Mouse (Mus musculus) myocyte (in vitro differentiated cells): ENCODE data around the gene Nr1d1. TPM values are rescaled to one million over a fixed set of nuclear protein-coding genes. Genes with fewer than 3 reads are reported as not detected.

Experiments
- H3K27me3 ChIP-seq: one replicate; pipeline ENCODE4 v1.6.1; 2011; ENCODE audit not compliant: control insufficient read depth, insufficient read depth, insufficient read length
- H3K36me3 ChIP-seq: one replicate; pipeline ENCODE4 v1.6.1; 2011; ENCODE audit not compliant: control insufficient read depth, insufficient read depth
- H3K4me2 ChIP-seq: one replicate; pipeline ENCODE4 v1.6.1; 2011; ENCODE audit warnings: low read depth, control low read depth
- H3K4me3 ChIP-seq: one replicate; pipeline ENCODE4 v1.5.1; 2011; ENCODE audit warnings: mild to moderate bottlenecking, control low read depth, moderate library complexity
- H3K79me2 ChIP-seq: one replicate; pipeline ENCODE4 v1.6.1; 2011; ENCODE audit not compliant: control insufficient read depth, insufficient read depth
- H3ac ChIP-seq: one replicate; pipeline ENCODE4 v1.6.1; 2011; ENCODE audit not compliant: control insufficient read depth, insufficient read length
- CEBPB ChIP-seq: IDR thresholded peaks from 2 replicates; pipeline ENCODE4 v1.6.1; 2011; ENCODE audit warnings: mild to moderate bottlenecking, moderate library complexity; ENCODE audit not compliant: poor library complexity, insufficient read depth, severe bottlenecking
- E2F4 ChIP-seq: IDR thresholded peaks from one replicate; pipeline ENCODE4 v1.6.1; 2011; ENCODE audit warnings: mild to moderate bottlenecking, control low read depth, moderate library complexity; ENCODE audit not compliant: insufficient read depth
- MAX ChIP-seq: IDR thresholded peaks from one replicate; pipeline ENCODE4 v1.6.1; 2011; ENCODE audit warnings: low read depth, mild to moderate bottlenecking, control low read depth
- MYOD1 ChIP-seq, 3 experiments: IDR thresholded peaks; one replicate each; pipeline ENCODE4 v1.6.1; 2011; ENCODE audit warnings: control low read depth in 2 of 3, low read depth in 2 of 3, mild to moderate bottlenecking in 2 of 3, moderate library complexity in 1 of 3; ENCODE audit not compliant: insufficient read length in 2 of 3, control insufficient read depth in 1 of 3
- MYOG ChIP-seq, 3 experiments: IDR thresholded peaks; one replicate each; pipeline ENCODE4 v1.6.1; 2011; ENCODE audit warnings: control low read depth in 2 of 3, low read depth in 2 of 3, mild to moderate bottlenecking in 2 of 3; ENCODE audit not compliant: insufficient read length in 2 of 3, control insufficient read depth in 1 of 3, insufficient read depth in 1 of 3
- POLR2A ChIP-seq: IDR thresholded peaks from one replicate; pipeline ENCODE4 v1.6.1; 2011; ENCODE audit warnings: low read depth, mild to moderate bottlenecking, control low read depth, moderate library complexity; ENCODE audit not compliant: insufficient read length
- POLR2AphosphoS2 ChIP-seq: IDR thresholded peaks from one replicate; pipeline ENCODE4 v1.6.1; 2011; ENCODE audit warnings: low read depth, control low read depth; ENCODE audit not compliant: insufficient read length
- REST ChIP-seq: IDR thresholded peaks from one replicate; pipeline ENCODE4 v1.6.1; 2011; ENCODE audit warnings: mild to moderate bottlenecking, control low read depth, moderate library complexity; ENCODE audit not compliant: insufficient read depth, insufficient read length
- SRF ChIP-seq: IDR thresholded peaks from one replicate; pipeline ENCODE4 v1.6.1; 2011; ENCODE audit warnings: low read depth; ENCODE audit not compliant: control insufficient read depth, insufficient read length
- TCF12 ChIP-seq: IDR thresholded peaks from one replicate; pipeline ENCODE4 v1.6.1; 2011; ENCODE audit warnings: mild to moderate bottlenecking, control low read depth; ENCODE audit not compliant: poor library complexity, insufficient read depth, severe bottlenecking
- TCF3 ChIP-seq: IDR thresholded peaks from one replicate; pipeline ENCODE4 v1.6.1; 2011; ENCODE audit warnings: low read depth, control low read depth; ENCODE audit not compliant: insufficient read length
- USF1 ChIP-seq: IDR thresholded peaks from one replicate; pipeline ENCODE4 v1.6.1; 2011; ENCODE audit warnings: low read depth, mild to moderate bottlenecking, control low read depth, moderate library complexity
- polyA plus RNA-seq: library from polyadenylated mRNA; unstranded; fragments of >200 nt; fragmentation: generic; extraction: Trizol; gene quantifications from one replicate; pipeline ENCODE4 v1.2.1, GENCODE M21; 2012; ENCODE audit warnings: missing spikeins

The Nr1d1 gene
- polyA plus RNA-seq, 1 experiment, result 49.1 TPM

- peak overlapping the region; percentile 100 for H3K4me2 ChIP-seq
- TF ChIP-seq TCF3 (no peak), POLR2A (peak; percentile 52), CEBPB (no peak), MYOD1 (IDR thresholded peaks at IDR 0.05; ENCODE audit: control insufficient read depth in 1 of 3, insufficient read length in 2 of 3, low read depth in 2 of 3) (peak in 1 of 3 experiments; percentile 10), SRF (no peak), USF1 (no peak), TCF12 (no peak), REST (no peak)
- H3ac ChIP-seq, result peak overlapping the region; percentile 79
- H3K27me3 ChIP-seq, result no peaks in the 10 kb centered on the region
- no peaks in the 10 kb centered on the region for H3K36me3 ChIP-seq
- peak overlapping the region; percentile 66 for H3K4me3 ChIP-seq
- H3K79me2 ChIP-seq, result peaks cover 7% of the 10 kb centered on the region
These were observed 33.3 kb downstream of the Nr1d1 start for GRCm38 (mm10) chr11:98741622-98742396.

GRCm38 (mm10) chr11:98741051-98741620 lies 34.0 kb downstream of the Nr1d1 start:
- no peak for TF ChIP-seq MAX
- TF ChIP-seq SRF, result no peak
- no peak for TF ChIP-seq E2F4
- TF ChIP-seq MYOG (IDR thresholded peaks at IDR 0.05; ENCODE audit: control insufficient read depth in 1 of 3, insufficient read depth in 1 of 3, insufficient read length in 2 of 3, low read depth in 2 of 3), result no peak
- TF ChIP-seq USF1, result no peak
- no peak for TF ChIP-seq MYOD1 (IDR thresholded peaks at IDR 0.05; ENCODE audit: control insufficient read depth in 1 of 3, insufficient read length in 2 of 3, low read depth in 2 of 3)
- no peak for TF ChIP-seq POLR2AphosphoS2
- no peak for TF ChIP-seq POLR2A
- TF ChIP-seq REST, result no peak
- no peak for TF ChIP-seq CEBPB
- TF ChIP-seq TCF12, result no peak
- no peak for TF ChIP-seq TCF3
- Histone ChIP-seq H3ac (peak overlapping the region; percentile 79), H3K79me2 (peaks cover 7% of the 10 kb centered on the region), H3K27me3 (no peaks in the 10 kb centered on the region), H3K4me3 (peak overlapping the region; percentile 66), H3K36me3 (no peaks in the 10 kb centered on the region), H3K4me2 (peak overlapping the region; percentile 100)

DNA sequence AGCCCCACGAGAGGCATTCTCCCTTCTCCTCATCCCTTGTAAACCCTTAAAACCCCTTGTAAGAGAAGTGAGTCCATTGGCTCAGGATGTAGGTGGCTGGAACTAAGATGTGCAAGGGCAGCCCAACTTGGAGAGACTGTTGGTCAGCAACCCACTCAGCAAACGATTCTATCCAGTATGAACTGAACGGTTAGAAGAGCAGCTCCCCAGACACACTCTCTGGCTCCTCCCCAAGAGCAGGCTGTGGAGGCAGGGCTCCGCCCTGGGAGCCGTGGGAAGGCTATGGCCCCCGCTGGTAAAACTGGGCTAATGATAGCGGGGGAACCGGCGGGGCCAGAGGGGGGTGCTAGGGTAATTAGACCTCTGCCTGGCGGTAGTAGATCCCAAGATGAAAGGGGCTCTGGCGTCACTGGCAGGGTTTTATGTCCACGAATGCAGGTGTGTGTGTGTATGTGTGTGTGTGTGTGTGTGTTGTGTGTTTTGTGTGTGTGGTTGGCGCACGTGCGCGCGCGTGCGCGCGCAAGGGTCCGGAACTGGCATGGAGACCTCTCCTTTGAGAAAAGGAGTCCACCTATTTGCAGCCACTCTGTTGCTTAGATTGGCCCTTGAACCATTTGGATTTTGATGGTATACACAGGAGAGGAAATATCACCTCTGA lies 34.6 kb downstream of the Nr1d1 start, which contains the start of gene Thra:
Gene Thra (plus strand): TSS at position 246 of the 658 bp plus-strand sequence.
- peak within 1 kb of the TSS; percentile 79 for H3ac ChIP-seq
- H3K27me3 ChIP-seq, result no peaks in the 10 kb centered on the region
- peak within 1 kb of the TSS; percentile 100 for H3K4me2 ChIP-seq
- H3K4me3 ChIP-seq, result peak within 1 kb of the TSS; percentile 66
- H3K36me3 ChIP-seq, result no peaks in the 10 kb centered on the region
- TF ChIP-seq POLR2A (peak; percentile 36), USF1 (no peak)
- peaks cover 5% of the 10 kb centered on the region for H3K79me2 ChIP-seq

DNA sequence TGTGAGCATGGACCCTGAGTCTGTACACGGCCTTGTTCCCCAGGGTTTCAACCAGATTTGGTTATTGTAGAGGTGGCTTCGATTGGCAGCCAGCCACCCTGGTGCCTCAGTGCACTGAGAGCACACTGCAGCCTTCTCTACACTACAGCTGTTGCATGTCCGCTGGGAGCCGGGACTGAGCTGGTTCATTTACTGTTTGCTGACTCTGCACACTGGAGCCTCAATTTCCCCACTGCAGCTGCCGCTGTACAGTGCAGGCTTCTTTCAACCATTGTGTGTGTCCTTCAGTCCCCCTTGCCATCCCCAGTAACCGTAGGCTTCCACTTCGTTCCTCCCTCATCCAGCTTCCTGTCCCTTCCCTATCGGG lies 35.1 kb downstream of the Nr1d1 start:
- H3K4me2 ChIP-seq, result peak overlapping the region; percentile 100
- no peaks in the 10 kb centered on the region for H3K79me2 ChIP-seq
- H3K27me3 ChIP-seq, result no peaks in the 10 kb centered on the region
- H3ac ChIP-seq, result no peak overlapping the region
- no peaks in the 10 kb centered on the region for H3K36me3 ChIP-seq
- TF ChIP-seq POLR2A (no peak), POLR2AphosphoS2 (no peak), SRF (no peak), E2F4 (no peak), MAX (no peak), MYOG (IDR thresholded peaks at IDR 0.05; ENCODE audit: control insufficient read depth in 1 of 3, insufficient read depth in 1 of 3, insufficient read length in 2 of 3, low read depth in 2 of 3) (peak in 1 of 3 experiments; percentile 43), MYOD1 (IDR thresholded peaks at IDR 0.05; ENCODE audit: control insufficient read depth in 1 of 3, insufficient read length in 2 of 3, low read depth in 2 of 3) (peak in 1 of 3 experiments; percentile 23)
- peak overlapping the region; percentile 66 for H3K4me3 ChIP-seq

GRCm38 (mm10) chr11:98738925-98739324 lies 36.2 kb downstream of the Nr1d1 start:
- TF ChIP-seq MYOD1 (IDR thresholded peaks at IDR 0.05; ENCODE audit: control insufficient read depth in 1 of 3, insufficient read length in 2 of 3, low read depth in 2 of 3), result no peak
- TF ChIP-seq POLR2AphosphoS2, result no peak
- no peak for TF ChIP-seq E2F4
- no peak for TF ChIP-seq REST
- TF ChIP-seq CEBPB, result no peak
- no peak overlapping the region for H3ac ChIP-seq
- no peaks in the 10 kb centered on the region for H3K27me3 ChIP-seq
- no peaks in the 10 kb centered on the region for H3K36me3 ChIP-seq
- no peaks in the 10 kb centered on the region for H3K79me2 ChIP-seq
- no peak overlapping the region for H3K4me3 ChIP-seq
- no peak overlapping the region for H3K4me2 ChIP-seq
